Mouse (Mus musculus) limb, embryonic 14.5 days (tissue): ENCODE results near the gene Spata33. TPM values are rescaled to one million over a fixed set of nuclear protein-coding genes. Genes with fewer than 3 reads are reported as not detected.
A peak's percentile ranks its signal among the peaks of the same experiment; 100 is the strongest.
"Not testable (repeated sequence)": the region's sequence is repeated elsewhere in the genome, so short reads cannot be mapped to it uniquely, and the experiment has no call there.

Experiments
- ATAC-seq: fragments of 200-750 bp; cut with Nextera tagmentation; 2 replicates; pipeline ENCODE4 v1.8.0; 2017; ENCODE audit warnings: low read depth, moderate number of reproducible peaks, moderate TSS enrichment; ENCODE audit not compliant: low FRiP score
- DNase-seq: peaks from one replicate; pipeline ENCODE4 v3.0.0-alpha.2; 2015; ENCODE audit warnings: low spot score
- H3K27ac ChIP-seq: fragments of 300-500 bp; sonication (generic); replicated peaks from 2 replicates; pipeline ENCODE4 v1.5.1; 2014; ENCODE audit warnings: low read depth, mild to moderate bottlenecking, low read length, moderate library complexity, mixed read lengths
- H3K27me3 ChIP-seq: fragments of 300-500 bp; sonication (generic); 2 replicates; pipeline ENCODE4 v1.6.1; 2014; ENCODE audit warnings: low read length, mixed read lengths; ENCODE audit not compliant: control insufficient read depth, insufficient read depth
- H3K36me3 ChIP-seq: fragments of 300-500 bp; sonication (generic); 2 replicates; pipeline ENCODE4 v1.6.1; 2014; ENCODE audit warnings: mild to moderate bottlenecking, low read length, moderate library complexity, mixed read lengths; ENCODE audit not compliant: control insufficient read depth, insufficient read depth
- H3K4me1 ChIP-seq: fragments of 300-500 bp; sonication (generic); 2 replicates; pipeline ENCODE4 v1.6.1; 2014; ENCODE audit warnings: antibody characterized with exemption, low read length, mixed read lengths; ENCODE audit not compliant: control insufficient read depth, insufficient read depth
- H3K4me2 ChIP-seq: fragments of 300-500 bp; sonication (generic); replicated peaks from 2 replicates; pipeline ENCODE4 v1.6.1; 2014; ENCODE audit warnings: low read depth, mild to moderate bottlenecking, low read length, moderate library complexity; ENCODE audit not compliant: severe bottlenecking
- H3K4me3 ChIP-seq: fragments of 300-500 bp; sonication (generic); replicated peaks from 2 replicates; pipeline ENCODE4 v1.5.1; 2014; ENCODE audit warnings: low read length
- H3K9ac ChIP-seq: fragments of 300-500 bp; sonication (generic); 2 replicates; pipeline ENCODE4 v1.6.1; 2014; ENCODE audit warnings: mild to moderate bottlenecking, low read depth, low read length, moderate library complexity; ENCODE audit not compliant: severe bottlenecking
- H3K9me3 ChIP-seq: fragments of 300-500 bp; sonication (generic); 2 replicates; pipeline ENCODE4 v1.6.1; 2016; ENCODE audit warnings: low read length; ENCODE audit not compliant: control insufficient read depth
- POLR2A ChIP-seq: fragments of 200-500 bp; IDR thresholded peaks from 2 replicates; pipeline ENCODE4 v1.8.0; 2012; ENCODE audit warnings: inconsistent platforms, mild to moderate bottlenecking, moderate library complexity, borderline replicate concordance; ENCODE audit not compliant: insufficient read depth, insufficient read length; ENCODE audit errors: extremely low read depth
- WGBS: fragments of 180-500 bp; shearing (Covaris S2); extraction: QIAGEN DNeasy Blood & Tissue Kit; methylation state at CpG from one replicate; pipeline ENCODE4 v1.1.7; 2014; 5-methylcytosine and 5-hydroxymethylcytosine counted together
- polyA plus RNA-seq, 2 experiments: library from polyadenylated mRNA; depleted of rRNA in 1 of 2; stranded (reverse) in 1 of 2; unstranded in 1 of 2; fragments of >200 nt; fragmentation: Nextera tagmentation in 1 of 2; extraction: Ambion mirVana in 1 of 2; gene quantifications; 2 replicates each; pipeline versions ENCODE4 v1.2.1 to v1.2.3; 2012 to 2014

Spata33 gene
- polyA plus RNA-seq, 2 experiments = 4.9 to 6.6 TPM

GRCm38 (mm10) chr8:123190678-123191077 is 22.0 kb upstream of the Spata33 start:
- no peaks in the 10 kb centered on the region for H3K27me3 ChIP-seq
- peak overlapping the region; percentile 40; the same call in 1 of the 2 replicates for H3K4me2 ChIP-seq
- H3K27ac ChIP-seq = no peak overlapping the region
- H3K36me3 ChIP-seq = no peaks in the 10 kb centered on the region
- WGBS = 2% methylated on average over 9 of the region's 9 CpGs
- DNase-seq (peak; percentile 73), ATAC-seq (peak; percentile 64; the same call in 1 of the 2 replicates)
- H3K4me1 ChIP-seq = peaks cover 11% of the 10 kb centered on the region
- TF ChIP-seq POLR2A = no peak
- H3K4me3 ChIP-seq = no peak overlapping the region
- H3K9ac ChIP-seq = no peak overlapping the region
- H3K9me3 ChIP-seq = no peaks in the 10 kb centered on the region

GRCm38 (mm10) chr8:123191908-123192307 is 20.7 kb upstream of the Spata33 start:
- Histone ChIP-seq H3K9me3 (no peaks in the 10 kb centered on the region), H3K27ac (no peak overlapping the region), H3K36me3 (no peaks in the 10 kb centered on the region), H3K9ac (no peak overlapping the region), H3K4me1 (no peaks in the 10 kb centered on the region), H3K4me3 (no peak overlapping the region), H3K4me2 (no peak overlapping the region), H3K27me3 (no peaks in the 10 kb centered on the region)
- no peak for ATAC-seq
- DNase-seq = no peak
- 58% methylated on average over 8 of the region's 8 CpGs for WGBS
- TF ChIP-seq POLR2A = no peak

DNA sequence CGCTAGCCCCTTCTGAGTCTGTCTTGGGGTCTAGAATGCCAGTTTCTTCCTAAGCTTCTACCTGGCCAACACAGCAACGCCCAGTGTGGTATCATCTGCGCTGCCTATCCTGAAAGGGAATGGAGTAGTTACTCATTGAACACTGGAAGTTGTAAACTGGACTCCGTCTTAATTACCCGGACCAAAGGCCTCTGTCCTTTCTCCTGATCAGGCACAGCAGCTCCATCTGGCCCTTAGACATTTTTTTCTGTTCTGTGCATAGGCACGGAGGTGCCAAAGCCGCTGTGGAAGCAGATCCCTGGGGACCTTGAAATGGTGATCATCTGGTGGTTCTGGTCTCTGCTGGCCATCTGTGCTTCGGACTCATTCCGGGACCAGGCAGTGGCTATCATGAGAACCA is 18.9 kb upstream of the Spata33 start:
- H3K9me3 ChIP-seq = no peaks in the 10 kb centered on the region
- H3K27me3 ChIP-seq = no peaks in the 10 kb centered on the region
- DNase-seq (no peak), ATAC-seq (no peak)
- no peak overlapping the region for H3K9ac ChIP-seq
- no peak overlapping the region for H3K27ac ChIP-seq
- H3K4me1 ChIP-seq = no peaks in the 10 kb centered on the region
- H3K4me2 ChIP-seq = no peak overlapping the region
- TF ChIP-seq POLR2A = no peak
- no peak overlapping the region for H3K4me3 ChIP-seq
- no peaks in the 10 kb centered on the region for H3K36me3 ChIP-seq
- WGBS = 80% methylated on average over 9 of the region's 9 CpGs

GRCm38 (mm10) chr8:123197016-123197415 is 15.6 kb upstream of the Spata33 start:
- H3K9me3 ChIP-seq, H3K36me3 ChIP-seq, H3K4me2 ChIP-seq, ATAC-seq, H3K4me1 ChIP-seq, H3K27me3 ChIP-seq, H3K27ac ChIP-seq, DNase-seq, H3K9ac ChIP-seq, H3K4me3 ChIP-seq: not testable (repeated sequence)
- 76% methylated on average over 5 of the region's 5 CpGs for WGBS

DNA sequence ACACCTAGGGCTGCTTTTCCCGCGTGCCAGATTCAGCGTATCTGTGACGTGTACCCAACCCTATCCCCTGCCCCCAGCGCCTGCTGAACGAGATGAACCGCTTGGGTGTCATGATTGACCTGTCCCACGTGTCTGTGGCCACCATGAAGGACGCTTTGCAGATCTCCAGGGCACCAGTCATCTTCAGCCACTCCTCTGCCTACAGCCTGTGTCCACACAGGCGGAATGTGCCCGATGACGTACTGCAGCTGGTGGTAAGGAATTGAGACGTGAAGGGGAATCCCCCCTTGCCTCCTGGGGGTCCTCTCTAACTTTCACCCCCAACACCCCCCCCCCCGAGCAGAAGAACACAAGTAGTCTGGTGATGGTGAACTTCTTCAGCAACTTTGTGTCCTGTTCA is 12.8 kb upstream of the Spata33 start:
- 74% methylated on average over 14 of the region's 14 CpGs for WGBS
- no peak for ATAC-seq
- no peak for TF ChIP-seq POLR2A

GRCm38 (mm10) chr8:123202288-123202687 is 10.3 kb upstream of the Spata33 start:
- 0 out of 2 replicates have a peak overlapping the region, but pooled peaks have one; percentile 16 for H3K9ac ChIP-seq
- no peaks in the 10 kb centered on the region for H3K9me3 ChIP-seq
- H3K4me3 ChIP-seq = no peak overlapping the region
- DNase-seq (peak; percentile 84), ATAC-seq (peak; percentile 45)
- no peak overlapping the region for H3K4me2 ChIP-seq
- no peak overlapping the region for H3K27ac ChIP-seq
- no peaks in the 10 kb centered on the region for H3K27me3 ChIP-seq
- 18% methylated on average over 5 of the region's 5 CpGs for WGBS
- TF ChIP-seq POLR2A = no peak
- no peaks in the 10 kb centered on the region for H3K4me1 ChIP-seq
- peaks cover 20% of the 10 kb centered on the region for H3K36me3 ChIP-seq

More for the DNA sequence above, 12.8 kb upstream of the Spata33 start:
- no peak overlapping the region for H3K27ac ChIP-seq
- H3K36me3 ChIP-seq = peaks cover 1% of the 10 kb centered on the region; the same call in 1 of the 2 replicates
- H3K9ac ChIP-seq = no peak overlapping the region
- H3K4me3 ChIP-seq = no peak overlapping the region
- DNase-seq = no peak
- no peak overlapping the region for H3K4me2 ChIP-seq
- H3K4me1 ChIP-seq = no peaks in the 10 kb centered on the region
- H3K27me3 ChIP-seq = no peaks in the 10 kb centered on the region
- H3K9me3 ChIP-seq = no peaks in the 10 kb centered on the region
